ENCODE assay signal across 23 mouse cellular contexts in genomic region chr2:134974711-134975110, GRCm38 (mm10).
DNase-seq lines count a peak whose midpoint lies in the region; ATAC-seq and TF ChIP-seq lines count a peak whose summit lies in the region.
"Had no signal": no experiment of that assay in that cellular context is flagged by ENCODE, and none has a peak within 500 bp of the region (broad histone marks: within the 10 kb centered on the region; RNA-seq: fewer than 3 reads in every experiment).

No protein-coding gene starts in this region.

- H3K9ac ChIP-seq in forebrain, embryonic 11.5 days (ENCODE audit: low read length) = no peak overlapping the region
- H3K9ac ChIP-seq: heart, embryonic 15.5 days; hindbrain, embryonic 13.5 days; intestine, embryonic 15.5 days had no signal

- WGBS in forebrain, embryonic 11.5 days = 54% methylated on average over 6 of the region's 6 CpGs
- WGBS in heart, embryonic 10.5 days = 35% methylated on average over 6 of the region's 6 CpGs

- TF ChIP-seq CTCF in layer of hippocampus, adult 2 months (conservative IDR thresholded peaks at IDR 0.05) = no peak

- no peak overlapping the region for H3K4me3 ChIP-seq in layer of hippocampus, adult 2 months
- H3K4me3 ChIP-seq in forebrain, embryonic 11.5 days (ENCODE audit: low read depth, low read length) = no peak overlapping the region
- no peak overlapping the region for H3K4me3 ChIP-seq in heart, embryonic 10.5 days
- H3K4me3 ChIP-seq: embryonic facial prominence, embryonic 10.5 days; heart, embryonic 15.5 days; hindbrain, embryonic 13.5 days; intestine, embryonic 15.5 days had no signal

- DNase-seq in adrenal gland, adult (ENCODE audit: inconsistent age in 2 of 2, low spot score in 1 of 2) = peak; percentile 43 to 86
- no peak for DNase-seq in adrenal gland, postnatal 25 days
- no peak for DNase-seq in layer of hippocampus, adult 2 months (ENCODE audit: low spot score in 2 of 2)
- no peak for DNase-seq in layer of hippocampus, adult 9-11 months
- DNase-seq in adrenal gland, adult 8-10 months = peak; percentile 49
- no peak for DNase-seq in forebrain, embryonic 11.5 days (ENCODE audit: low spot score)
- no peak for DNase-seq in heart, embryonic 10.5 days (ENCODE audit: low spot score)
- DNase-seq: B cell, adult 2 months; cerebellum, adult 11-12 months; cerebellum, adult 9-10 months; cerebellum, postnatal 25 days; heart, adult 18-20 months; heart, postnatal 14 days; kidney, adult 18-20 months had no signal

- H3K4me2 ChIP-seq in forebrain, embryonic 11.5 days (ENCODE audit: low read depth, low read length, severe bottlenecking) = no peak overlapping the region
- H3K4me2 ChIP-seq: heart, embryonic 11.5 days; heart, embryonic 15.5 days; hindbrain, embryonic 13.5 days; intestine, embryonic 15.5 days had no signal

- no peaks in the 10 kb centered on the region for H3K9me3 ChIP-seq in forebrain, embryonic 11.5 days (ENCODE audit: control insufficient read depth, low read length)
- H3K9me3 ChIP-seq in heart, embryonic 10.5 days = no peaks in the 10 kb centered on the region
- H3K9me3 ChIP-seq: embryonic facial prominence, embryonic 10.5 days; G1E; heart, embryonic 15.5 days; hindbrain, embryonic 13.5 days; intestine, embryonic 15.5 days had no signal

- no peak for ATAC-seq in forebrain, embryonic 11.5 days (replicated peaks; ENCODE audit: low FRiP score)
- ATAC-seq: CD4-positive, CD25-positive, alpha-beta regulatory T cell, adult 4 months; forebrain, embryonic 14.5 days; hindbrain, postnatal 0 days; intestine, embryonic 15.5 days had no signal

- H3K27me3 ChIP-seq in forebrain, embryonic 11.5 days (ENCODE audit: control insufficient read depth, insufficient read depth, low read length) = no peaks in the 10 kb centered on the region
- H3K27me3 ChIP-seq in heart, embryonic 10.5 days (ENCODE audit: insufficient read depth, poor library complexity, severe bottlenecking) = no peaks in the 10 kb centered on the region
- H3K27me3 ChIP-seq: heart, embryonic 15.5 days; hindbrain, embryonic 13.5 days; intestine, embryonic 15.5 days had no signal

- peaks cover 3% of the 10 kb centered on the region; the same call in 1 of the 2 replicates for H3K4me1 ChIP-seq in forebrain, embryonic 11.5 days (replicated peaks; ENCODE audit: control insufficient read depth, insufficient read depth, low read length)
- no peaks in the 10 kb centered on the region for H3K4me1 ChIP-seq in heart, embryonic 10.5 days
- H3K4me1 ChIP-seq: intestine, embryonic 15.5 days had no signal

- peak overlapping the region; percentile 60 for H3K27ac ChIP-seq in layer of hippocampus, adult 2 months
- no peak overlapping the region for H3K27ac ChIP-seq in forebrain, embryonic 11.5 days (ENCODE audit: low read depth, low read length)
- no peak overlapping the region for H3K27ac ChIP-seq in heart, embryonic 10.5 days
- H3K27ac ChIP-seq: embryonic facial prominence, embryonic 10.5 days; heart, embryonic 15.5 days; hindbrain, embryonic 13.5 days; hindbrain, postnatal 0 days; intestine, embryonic 15.5 days had no signal

- H3K36me3 ChIP-seq in forebrain, embryonic 11.5 days (ENCODE audit: control insufficient read depth, insufficient read depth, low read length) = no peaks in the 10 kb centered on the region
- H3K36me3 ChIP-seq in heart, embryonic 10.5 days = no peaks in the 10 kb centered on the region
- H3K36me3 ChIP-seq: embryonic facial prominence, embryonic 10.5 days; G1E; heart, embryonic 15.5 days; hindbrain, embryonic 13.5 days; intestine, embryonic 15.5 days had no signal

Comparison
In these comparisons a context has a peak if more than half of its experiments do, and no peak if none do; other contexts are left out.
1. DNase-seq: peak in adrenal gland, adult (2 of 2) and adrenal gland, adult 8-10 months (single experiment); none in adrenal gland, postnatal 25 days (single experiment), layer of hippocampus, adult 2 months (0 of 2), layer of hippocampus, adult 9-11 months (single experiment), forebrain, embryonic 11.5 days (single experiment) and heart, embryonic 10.5 days (single experiment).